Mouse (Mus musculus): ENCODE measurements around the gene Lmtk2.
A peak's percentile ranks its signal among the peaks of the same experiment; 100 is the strongest.

DNA sequence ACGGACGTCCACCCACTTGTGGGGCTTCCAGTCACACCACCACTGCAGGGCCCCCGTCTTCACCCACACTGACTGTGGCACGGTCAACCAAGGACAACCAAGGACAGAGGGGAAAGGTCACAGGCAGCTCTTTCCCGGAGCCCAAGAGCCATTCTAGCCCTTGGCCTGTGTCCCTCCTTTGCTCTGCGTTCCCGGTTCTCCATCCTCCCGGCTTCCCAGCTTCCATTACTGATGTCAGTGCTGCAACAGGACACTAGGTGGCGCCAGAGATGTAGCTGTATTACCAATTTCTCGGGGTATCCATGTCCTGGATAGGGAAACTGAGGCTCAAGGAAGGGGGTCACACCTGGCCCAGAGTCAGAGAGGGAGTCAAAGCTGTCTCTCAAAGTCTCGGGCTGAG lies 107.2 kb downstream of the Lmtk2 start:
- peak; percentile 94 for TF ChIP-seq CTCF (conservative IDR thresholded peaks at IDR 0.05; ENCODE audit: low read length)
- no peak for TF ChIP-seq NANOG (IDR thresholded peaks at IDR 0.05; ENCODE audit: borderline replicate concordance, low read length)
- no peak for TF ChIP-seq POU5F1 (IDR thresholded peaks at IDR 0.05; ENCODE audit: borderline replicate concordance, low read length)
